Mouse (Mus musculus): Measurements from ENCODE around the gene Gm38431. TPM values are rescaled to one million over a fixed set of nuclear protein-coding genes. Genes with fewer than 3 reads are reported as not detected.

Gene Gm38431
- polyA plus RNA-seq, 1 experiment from 2014 or later: 1.2 TPM

- peaks cover 12% of the 10 kb centered on the region for H3K4me1 ChIP-seq (ENCODE audit: control insufficient read depth, insufficient read depth, low read length)
- no peak overlapping the region for H3K9ac ChIP-seq (ENCODE audit: low read depth, low read length)
- H3K27me3 ChIP-seq (ENCODE audit: control insufficient read depth, insufficient read depth, low read length): peaks cover 36% of the 10 kb centered on the region
- no peaks in the 10 kb centered on the region for H3K9me3 ChIP-seq (replicated peaks; ENCODE audit: control insufficient read depth, low read length)
- no peak overlapping the region for H3K4me2 ChIP-seq
- ATAC-seq (replicated peaks; ENCODE audit: insufficient number of reproducible peaks, low FRiP score, low TSS enrichment): no peak
- no peak overlapping the region for H3K4me3 ChIP-seq (ENCODE audit: low read depth, low read length)
- no peak overlapping the region for H3K27ac ChIP-seq (ENCODE audit: low read depth, low read length)
- WGBS (ENCODE audit: insufficient replicate concordance): 67% methylated on average over 19 of the region's 19 CpGs
- no peaks in the 10 kb centered on the region for H3K36me3 ChIP-seq (ENCODE audit: control insufficient read depth, insufficient read depth, low read length)
Measured at GRCm38 (mm10) chr9:21025258-21025810, 66.5 kb downstream of the Gm38431 start.

- H3K9ac ChIP-seq (ENCODE audit: low read depth, low read length): no peak overlapping the region
- no peaks in the 10 kb centered on the region for H3K9me3 ChIP-seq (replicated peaks; ENCODE audit: control insufficient read depth, low read length)
- no peaks in the 10 kb centered on the region for H3K36me3 ChIP-seq (ENCODE audit: control insufficient read depth, insufficient read depth, low read length)
- H3K27me3 ChIP-seq (ENCODE audit: control insufficient read depth, insufficient read depth, low read length): peaks cover 28% of the 10 kb centered on the region
- no peaks in the 10 kb centered on the region; the same call in 1 of the 2 replicates for H3K4me1 ChIP-seq (ENCODE audit: control insufficient read depth, insufficient read depth, low read length)
- 89% methylated on average over 1 of the region's 1 CpGs for WGBS (ENCODE audit: insufficient replicate concordance)
- H3K27ac ChIP-seq (ENCODE audit: low read depth, low read length): no peak overlapping the region
- H3K4me2 ChIP-seq: no peak overlapping the region
- no peak overlapping the region for H3K4me3 ChIP-seq (ENCODE audit: low read depth, low read length)
- no peak for ATAC-seq (replicated peaks; ENCODE audit: insufficient number of reproducible peaks, low FRiP score, low TSS enrichment)
Measured at GRCm38 (mm10) chr9:21022726-21023125, 69.1 kb downstream of the Gm38431 start.

- Histone ChIP-seq H3K36me3 (ENCODE audit: control insufficient read depth, insufficient read depth, low read length) (no peaks in the 10 kb centered on the region), H3K4me3 (ENCODE audit: low read depth, low read length) (no peak overlapping the region), H3K27me3 (ENCODE audit: control insufficient read depth, insufficient read depth, low read length) (peaks cover 28% of the 10 kb centered on the region), H3K9ac (ENCODE audit: low read depth, low read length) (no peak overlapping the region), H3K4me2 (no peak overlapping the region), H3K9me3 (replicated peaks; ENCODE audit: control insufficient read depth, low read length) (no peaks in the 10 kb centered on the region), H3K4me1 (ENCODE audit: control insufficient read depth, insufficient read depth, low read length) (no peaks in the 10 kb centered on the region; the same call in 1 of the 2 replicates), H3K27ac (ENCODE audit: low read depth, low read length) (no peak overlapping the region)
- ATAC-seq (replicated peaks; ENCODE audit: insufficient number of reproducible peaks, low FRiP score, low TSS enrichment): no peak
- WGBS (ENCODE audit: insufficient replicate concordance): 61% methylated on average over 6 of the region's 6 CpGs
Measured at GRCm38 (mm10) chr9:21022288-21022687, 69.5 kb downstream of the Gm38431 start.

- peaks cover 3% of the 10 kb centered on the region; the same call in 1 of the 2 replicates for H3K4me1 ChIP-seq (ENCODE audit: control insufficient read depth, insufficient read depth, low read length)
- ATAC-seq (replicated peaks; ENCODE audit: insufficient number of reproducible peaks, low FRiP score, low TSS enrichment): no peak
- 73% methylated on average over 3 of the region's 3 CpGs for WGBS (ENCODE audit: insufficient replicate concordance)
- peaks cover 29% of the 10 kb centered on the region for H3K27me3 ChIP-seq (ENCODE audit: control insufficient read depth, insufficient read depth, low read length)
- no peaks in the 10 kb centered on the region for H3K9me3 ChIP-seq (replicated peaks; ENCODE audit: control insufficient read depth, low read length)
- H3K4me3 ChIP-seq (ENCODE audit: low read depth, low read length): no peak overlapping the region
- H3K9ac ChIP-seq (ENCODE audit: low read depth, low read length): no peak overlapping the region
- no peak overlapping the region for H3K27ac ChIP-seq (ENCODE audit: low read depth, low read length)
- H3K36me3 ChIP-seq (ENCODE audit: control insufficient read depth, insufficient read depth, low read length): no peaks in the 10 kb centered on the region
- H3K4me2 ChIP-seq: no peak overlapping the region
Measured at GRCm38 (mm10) chr9:21021363-21021762, 70.4 kb downstream of the Gm38431 start.

- H3K36me3 ChIP-seq (ENCODE audit: control insufficient read depth, insufficient read depth, low read length): no peaks in the 10 kb centered on the region
- peaks cover 11% of the 10 kb centered on the region for H3K4me1 ChIP-seq (ENCODE audit: control insufficient read depth, insufficient read depth, low read length)
- H3K27ac ChIP-seq (ENCODE audit: low read depth, low read length): no peak overlapping the region
- peaks cover 43% of the 10 kb centered on the region for H3K27me3 ChIP-seq (ENCODE audit: control insufficient read depth, insufficient read depth, low read length)
- H3K9ac ChIP-seq (ENCODE audit: low read depth, low read length): no peak overlapping the region
- no peak overlapping the region for H3K4me3 ChIP-seq (ENCODE audit: low read depth, low read length)
- WGBS (ENCODE audit: insufficient replicate concordance): 64% methylated on average over 2 of the region's 2 CpGs
- no peak for ATAC-seq (replicated peaks; ENCODE audit: insufficient number of reproducible peaks, low FRiP score, low TSS enrichment)
- no peaks in the 10 kb centered on the region for H3K9me3 ChIP-seq (replicated peaks; ENCODE audit: control insufficient read depth, low read length)
- no peak overlapping the region for H3K4me2 ChIP-seq
Measured at GRCm38 (mm10) chr9:21018600-21018999, 73.2 kb downstream of the Gm38431 start.

MicroRNA genes within 50 kb of the gene (microRNA counts, 519-probe panel; counts per million panel counts)
- microRNA mmu-miR-1900: 32.2 counts per million

Small RNA genes lying within 50 kb of the gene (microRNA-seq; reads per million reads assigned to microRNA genes)
- gene Mir1900 (ENCODE audit: borderline number of aligned reads) (not detected), gene Mir7082 (ENCODE audit: borderline number of aligned reads) (2.3 reads per million, percentile 28 among the genes with 10 or more reads in this experiment)

Other genes starting within 250 kb of the Gm38431 start
- gene A230050P20Rik, start 223.4 kb downstream of the Gm38431 start, polyA plus RNA-seq (2014; fragmentation: Nextera tagmentation; extraction: Ambion mirVana): 2.1 TPM in 2 replicates
- gene Angptl6, start 212.3 kb downstream of the Gm38431 start, polyA plus RNA-seq (2014; fragmentation: Nextera tagmentation; extraction: Ambion mirVana): 2.1 and 2.9 TPM in 2 replicates
- gene Ppan, start 203.8 kb downstream of the Gm38431 start, polyA plus RNA-seq (2014; fragmentation: Nextera tagmentation; extraction: Ambion mirVana): 43.6 and 46.2 TPM in 2 replicates
- gene Eif3g, start 193.4 kb downstream of the Gm38431 start, polyA plus RNA-seq (2014; fragmentation: Nextera tagmentation; extraction: Ambion mirVana): 276 and 286 TPM in 2 replicates
- 50.5 and 59.3 TPM in 2 replicates for gene Dnmt1, start 132.1 kb downstream of the Gm38431 start, polyA plus RNA-seq (2014; fragmentation: Nextera tagmentation; extraction: Ambion mirVana)
- 24.6 and 26.5 TPM in 2 replicates for gene S1pr2, start 115.2 kb downstream of the Gm38431 start, polyA plus RNA-seq (2014; fragmentation: Nextera tagmentation; extraction: Ambion mirVana)
- 140 and 147 TPM in 2 replicates for gene Mrpl4, start 89.3 kb downstream of the Gm38431 start, polyA plus RNA-seq (2014; fragmentation: Nextera tagmentation; extraction: Ambion mirVana)
- gene Icam1, start 76.0 kb downstream of the Gm38431 start, polyA plus RNA-seq (2014; fragmentation: Nextera tagmentation; extraction: Ambion mirVana): 8.1 and 8.5 TPM in 2 replicates
- gene Icam4, start 62.6 kb downstream of the Gm38431 start, polyA plus RNA-seq (2014; fragmentation: Nextera tagmentation; extraction: Ambion mirVana): 18.9 and 25.4 TPM in 2 replicates
- not detected in 2 replicates for gene Icam5, start 59.9 kb downstream of the Gm38431 start, polyA plus RNA-seq (2014; fragmentation: Nextera tagmentation; extraction: Ambion mirVana)
- gene Zglp1, start 24.9 kb downstream of the Gm38431 start, polyA plus RNA-seq (2014; fragmentation: Nextera tagmentation; extraction: Ambion mirVana): 0.28 and 1.8 TPM in 2 replicates
- gene Gm49373, start 18.9 kb downstream of the Gm38431 start, polyA plus RNA-seq (2014; fragmentation: Nextera tagmentation; extraction: Ambion mirVana): 0.31 and 0.44 TPM in 2 replicates
- 52.9 and 58.2 TPM in 2 replicates for gene Fdx1l, start 18.4 kb downstream of the Gm38431 start, polyA plus RNA-seq (2014; fragmentation: Nextera tagmentation; extraction: Ambion mirVana)
- 53.6 and 57.8 TPM in 2 replicates for gene Raver1, start within 50 bp of the Gm38431 start, polyA plus RNA-seq (2014; fragmentation: Nextera tagmentation; extraction: Ambion mirVana)
- gene Tyk2, start 39.2 kb upstream of the Gm38431 start, polyA plus RNA-seq (2014; fragmentation: Nextera tagmentation; extraction: Ambion mirVana): 9.4 and 10.9 TPM in 2 replicates
- 254 and 266 TPM in 2 replicates for gene Cdc37, start 58.0 kb upstream of the Gm38431 start, polyA plus RNA-seq (2014; fragmentation: Nextera tagmentation; extraction: Ambion mirVana)
- gene Pde4a, start 73.7 kb upstream of the Gm38431 start, polyA plus RNA-seq (2014; fragmentation: Nextera tagmentation; extraction: Ambion mirVana): 7.6 and 8.3 TPM in 2 replicates
- gene Keap1, start 147.4 kb upstream of the Gm38431 start, polyA plus RNA-seq (2014; fragmentation: Nextera tagmentation; extraction: Ambion mirVana): 22.3 and 35.7 TPM in 2 replicates
- gene S1pr5, start 156.4 kb upstream of the Gm38431 start, polyA plus RNA-seq (2014; fragmentation: Nextera tagmentation; extraction: Ambion mirVana): 0.11 and 0.31 TPM in 2 replicates
- gene Atg4d, start 173.3 kb upstream of the Gm38431 start, polyA plus RNA-seq (2014; fragmentation: Nextera tagmentation; extraction: Ambion mirVana): 45.5 and 48.2 TPM in 2 replicates
- 9.9 and 12.3 TPM in 2 replicates for gene Kri1, start 196.0 kb upstream of the Gm38431 start, polyA plus RNA-seq (2014; fragmentation: Nextera tagmentation; extraction: Ambion mirVana)
- 88.4 and 99.8 TPM in 2 replicates for gene Cdkn2d, start 199.4 kb upstream of the Gm38431 start, polyA plus RNA-seq (2014; fragmentation: Nextera tagmentation; extraction: Ambion mirVana)
- gene Ap1m2, start 220.3 kb upstream of the Gm38431 start, polyA plus RNA-seq (2014; fragmentation: Nextera tagmentation; extraction: Ambion mirVana): 0.55 and 1.1 TPM in 2 replicates
- gene Slc44a2, start 228.7 kb upstream of the Gm38431 start, polyA plus RNA-seq (2014; fragmentation: Nextera tagmentation; extraction: Ambion mirVana): 62.3 and 70.0 TPM in 2 replicates